Mouse (Mus musculus) embryonic facial prominence, embryonic 11.5 days (tissue): Measurements from ENCODE around the gene Proser2. TPM values are rescaled to one million over a fixed set of nuclear protein-coding genes. Genes with fewer than 3 reads are reported as not detected.

ENCODE experiments used
- ATAC-seq: fragments of 200-750 bp; cut with Nextera tagmentation; replicated peaks from 2 replicates; pipeline ENCODE4 v1.8.0; 2017; ENCODE audit warnings: low read depth; ENCODE audit not compliant: insufficient number of reproducible peaks, low FRiP score, low TSS enrichment
- DNase-seq: peaks from one replicate; pipeline ENCODE4 v3.0.0-alpha.2; 2015; ENCODE audit warnings: low spot score
- H3K27ac ChIP-seq: fragments of 300-500 bp; sonication (generic); replicated peaks from 2 replicates; pipeline ENCODE4 v1.5.1; 2014; ENCODE audit warnings: mild to moderate bottlenecking, low read depth, low read length, control low read depth
- H3K27me3 ChIP-seq: fragments of 300-500 bp; sonication (generic); 2 replicates; pipeline ENCODE4 v1.6.1; 2014; ENCODE audit warnings: mild to moderate bottlenecking, low read length, moderate library complexity, mixed read lengths; ENCODE audit not compliant: control insufficient read depth, insufficient read depth
- H3K36me3 ChIP-seq: fragments of 300-500 bp; sonication (generic); replicated peaks from 2 replicates; pipeline ENCODE4 v1.6.1; 2014; ENCODE audit warnings: low read depth, mild to moderate bottlenecking, low read length, moderate library complexity, mixed read lengths; ENCODE audit not compliant: control insufficient read depth, insufficient read depth
- H3K4me1 ChIP-seq: fragments of 300-500 bp; sonication (generic); 2 replicates; pipeline ENCODE4 v1.6.1; 2014; ENCODE audit warnings: low read length, mixed read lengths; ENCODE audit not compliant: control insufficient read depth, insufficient read depth
- H3K4me2 ChIP-seq: fragments of 300-500 bp; sonication (generic); 2 replicates; pipeline ENCODE4 v1.6.1; 2014; ENCODE audit warnings: low read depth, mild to moderate bottlenecking, control low read depth, low read length, moderate library complexity
- H3K4me3 ChIP-seq: fragments of 300-500 bp; sonication (generic); 2 replicates; pipeline ENCODE4 v1.5.1; 2014; ENCODE audit warnings: low read depth, low read length, control low read depth
- H3K9ac ChIP-seq: fragments of 300-500 bp; sonication (generic); replicated peaks from 2 replicates; pipeline ENCODE4 v1.6.1; 2014; ENCODE audit warnings: mild to moderate bottlenecking, control low read depth, low read length
- H3K9me3 ChIP-seq: fragments of 300-500 bp; sonication (generic); replicated peaks from 2 replicates; pipeline ENCODE4 v1.6.1; 2016; ENCODE audit warnings: mild to moderate bottlenecking, low read length, inconsistent platforms, mixed read lengths; ENCODE audit not compliant: control insufficient read depth
- WGBS: fragments of 180-500 bp; shearing (Covaris S2); extraction: QIAGEN DNeasy Blood & Tissue Kit; methylation state at CpG from one replicate; pipeline ENCODE4 v1.1.7; 2014; 5-methylcytosine and 5-hydroxymethylcytosine counted together
- polyA plus RNA-seq: library from polyadenylated mRNA; unstranded; fragments of >200 nt; fragmentation: Nextera tagmentation; extraction: Ambion mirVana; gene quantifications from 2 replicates; pipeline ENCODE4 v1.2.1, GENCODE M21; 2014

Gene Proser2
- polyA plus RNA-seq, 1 experiment from 2014 or later, result 2.3 TPM

DNA sequence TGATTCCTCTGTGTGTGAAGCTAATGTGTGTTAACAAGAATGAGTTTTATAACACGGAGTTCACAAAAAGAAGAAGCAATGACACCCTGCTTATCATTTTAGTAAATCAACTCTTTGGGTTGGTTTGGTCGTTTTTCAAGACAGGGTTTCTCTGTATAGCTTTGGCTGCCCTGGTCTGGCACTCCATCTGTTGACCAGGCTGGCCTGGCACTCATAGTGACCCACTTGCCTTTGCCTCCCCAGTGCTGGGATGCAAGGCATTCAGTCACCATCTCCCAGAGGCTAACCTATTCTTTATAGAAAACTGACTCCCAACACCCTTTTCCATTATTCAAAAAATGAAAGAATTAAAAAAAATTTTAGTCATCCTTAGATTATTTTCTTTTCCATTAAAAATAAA, 8.9 kb downstream of the Proser2 start:
- Histone ChIP-seq H3K27me3 (no peaks in the 10 kb centered on the region), H3K4me3 (no peak overlapping the region), H3K4me1 (no peaks in the 10 kb centered on the region), H3K36me3 (no peaks in the 10 kb centered on the region), H3K9me3 (no peaks in the 10 kb centered on the region), H3K4me2 (no peak overlapping the region), H3K27ac (no peak overlapping the region), H3K9ac (no peak overlapping the region)
- WGBS, result 84% methylated on average over 2 of the region's 2 CpGs
- DNase-seq, result no peak
- no peak for ATAC-seq

GRCm38 (mm10) chr2:6118246-6118645, 11.8 kb downstream of the Proser2 start:
- 89% methylated on average over 10 of the region's 10 CpGs for WGBS

DNA sequence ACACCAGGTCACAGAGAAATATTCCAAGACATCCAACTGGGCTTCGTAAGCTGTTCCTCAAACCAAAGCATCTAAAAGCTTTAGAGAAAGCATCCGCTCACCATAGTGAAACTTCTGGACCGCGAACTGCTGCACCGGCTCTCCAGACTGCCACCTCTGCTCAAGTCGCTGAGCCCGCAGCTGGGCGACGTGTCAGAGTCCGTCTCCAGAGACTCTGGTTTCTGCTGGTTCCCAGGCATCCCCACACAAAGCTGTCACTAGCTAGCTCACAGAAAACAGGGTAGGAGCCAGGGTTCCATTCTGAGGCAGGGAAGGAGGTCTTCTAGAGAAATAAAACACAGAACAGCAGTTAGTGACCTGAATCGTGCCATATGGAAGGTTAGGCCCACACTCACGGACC, 16.2 kb downstream of the Proser2 start:
- no peak for DNase-seq
- Histone ChIP-seq H3K9ac (no peak overlapping the region), H3K36me3 (no peaks in the 10 kb centered on the region), H3K9me3 (no peaks in the 10 kb centered on the region), H3K27ac (no peak overlapping the region), H3K4me1 (no peaks in the 10 kb centered on the region), H3K4me3 (no peak overlapping the region), H3K4me2 (no peak overlapping the region), H3K27me3 (no peaks in the 10 kb centered on the region)
- ATAC-seq, result no peak
- 91% methylated on average over 12 of the region's 12 CpGs for WGBS

More at GRCm38 (mm10) chr2:6118246-6118645, 11.8 kb downstream of the Proser2 start:
- Histone ChIP-seq H3K27ac (no peak overlapping the region), H3K9me3 (no peaks in the 10 kb centered on the region), H3K27me3 (no peaks in the 10 kb centered on the region), H3K9ac (no peak overlapping the region), H3K4me3 (no peak overlapping the region), H3K4me1 (no peaks in the 10 kb centered on the region), H3K36me3 (no peaks in the 10 kb centered on the region), H3K4me2 (no peak overlapping the region)
- DNase-seq (no peak), ATAC-seq (no peak)

- H3K9me3 ChIP-seq, result no peaks in the 10 kb centered on the region
- H3K27ac ChIP-seq, result no peak overlapping the region
- H3K27me3 ChIP-seq, result no peaks in the 10 kb centered on the region
- no peaks in the 10 kb centered on the region for H3K4me1 ChIP-seq
- WGBS, result 76% methylated on average over 4 of the region's 4 CpGs
- ATAC-seq, result no peak
- no peak for DNase-seq
- H3K4me2 ChIP-seq, result no peak overlapping the region
- no peak overlapping the region for H3K9ac ChIP-seq
- H3K4me3 ChIP-seq, result no peak overlapping the region
- H3K36me3 ChIP-seq, result no peaks in the 10 kb centered on the region
Observed at GRCm38 (mm10) chr2:6112619-6113018, 17.4 kb downstream of the Proser2 start.

- ATAC-seq, result no peak
- no peaks in the 10 kb centered on the region for H3K36me3 ChIP-seq
- H3K9ac ChIP-seq, result no peak overlapping the region
- no peaks in the 10 kb centered on the region for H3K4me1 ChIP-seq
- DNase-seq, result no peak
- H3K4me2 ChIP-seq, result no peak overlapping the region
- H3K4me3 ChIP-seq, result no peak overlapping the region
- WGBS, result 94% methylated on average over 2 of the region's 2 CpGs
- no peak overlapping the region for H3K27ac ChIP-seq
- no peaks in the 10 kb centered on the region for H3K9me3 ChIP-seq
- H3K27me3 ChIP-seq, result peaks cover 5% of the 10 kb centered on the region; the same call in 1 of the 2 replicates
Observed at GRCm38 (mm10) chr2:6105437-6105836, 24.6 kb downstream of the Proser2 start.

DNA sequence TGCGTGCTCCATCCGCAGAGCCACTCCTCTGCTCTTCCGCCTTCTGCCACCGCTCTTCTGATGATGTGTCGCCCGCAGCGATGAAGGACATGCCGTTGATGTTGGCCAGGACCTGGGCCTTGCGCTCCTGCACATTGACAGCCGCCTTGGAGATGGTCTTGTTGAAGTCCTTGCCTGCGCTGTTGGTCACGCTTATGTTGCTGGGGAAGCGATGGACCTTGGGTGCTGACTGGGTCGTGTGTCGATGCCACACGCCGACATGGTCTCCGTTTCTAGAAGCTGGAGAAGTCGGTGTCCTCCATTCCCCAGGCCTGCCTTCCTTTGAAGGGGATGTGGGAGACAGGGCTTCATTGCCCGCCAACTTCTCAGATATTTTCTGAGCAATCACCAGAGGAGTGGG, 29.3 kb downstream of the Proser2 start:
- Histone ChIP-seq H3K27me3 (peaks cover 5% of the 10 kb centered on the region; the same call in 1 of the 2 replicates), H3K36me3 (no peaks in the 10 kb centered on the region), H3K4me3 (peak overlapping the region; percentile 41), H3K9me3 (no peaks in the 10 kb centered on the region), H3K9ac (peak overlapping the region; percentile 63), H3K27ac (no peak overlapping the region), H3K4me2 (peak overlapping the region; percentile 93), H3K4me1 (no peaks in the 10 kb centered on the region; the same call in 1 of the 2 replicates)
- no peak for ATAC-seq
- WGBS, result 37% methylated on average over 20 of the region's 20 CpGs
- no peak for DNase-seq

DNA sequence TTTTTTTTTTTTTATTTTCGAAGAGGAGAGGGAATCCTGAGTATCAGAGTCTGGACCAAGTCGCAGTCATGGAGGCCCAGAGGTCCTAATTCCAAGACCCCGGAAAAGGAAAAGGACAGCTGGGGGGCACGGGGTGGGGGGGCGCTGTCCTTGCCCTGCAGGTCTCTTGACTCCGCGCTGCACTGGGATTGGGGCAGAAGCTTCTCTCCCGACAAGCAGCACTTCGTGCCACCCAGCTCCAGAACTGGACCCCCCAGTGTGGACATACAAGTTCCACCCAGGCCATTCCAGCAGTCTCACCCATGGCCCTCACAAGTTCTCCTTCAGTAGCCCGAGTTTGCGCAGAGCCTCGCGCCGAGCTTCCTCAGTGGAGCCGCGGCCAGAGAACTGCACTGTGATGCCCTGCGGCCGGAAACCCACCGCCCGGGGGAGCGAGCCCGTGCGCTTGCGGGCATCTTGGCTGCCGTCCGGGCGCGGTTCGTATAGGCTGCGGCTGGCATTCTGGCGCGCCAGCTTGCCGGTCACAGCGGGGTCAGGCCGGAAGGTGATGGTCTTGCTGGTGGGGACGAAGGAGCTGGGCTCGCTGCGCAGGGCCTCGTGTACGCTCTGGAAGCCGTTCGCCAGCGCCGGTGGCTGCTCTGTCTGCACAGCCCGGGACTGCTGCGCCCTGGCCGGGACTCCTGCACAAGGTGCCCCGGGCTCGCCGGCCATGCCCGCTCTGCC, 29.8 kb downstream of the Proser2 start:
- Histone ChIP-seq H3K4me2 (peak overlapping the region; percentile 93), H3K4me1 (no peaks in the 10 kb centered on the region; the same call in 1 of the 2 replicates), H3K4me3 (peak overlapping the region; percentile 41), H3K9ac (peak overlapping the region; percentile 63), H3K27ac (no peak overlapping the region), H3K27me3 (peaks cover 5% of the 10 kb centered on the region; the same call in 1 of the 2 replicates), H3K9me3 (no peaks in the 10 kb centered on the region), H3K36me3 (no peaks in the 10 kb centered on the region)
- peak; percentile 63 for ATAC-seq
- peak; percentile 63 for DNase-seq
- 9% methylated on average over 51 of the region's 51 CpGs for WGBS

- DNase-seq (no peak), ATAC-seq (no peak)
- no peak overlapping the region for H3K27ac ChIP-seq
- H3K27me3 ChIP-seq, result peaks cover 5% of the 10 kb centered on the region; the same call in 1 of the 2 replicates
- no peaks in the 10 kb centered on the region for H3K36me3 ChIP-seq
- 75% methylated on average over 9 of the region's 9 CpGs for WGBS
- H3K4me1 ChIP-seq, result no peaks in the 10 kb centered on the region; the same call in 1 of the 2 replicates
- H3K9ac ChIP-seq, result no peak overlapping the region
- H3K4me2 ChIP-seq, result no peak overlapping the region
- H3K9me3 ChIP-seq, result no peaks in the 10 kb centered on the region
- no peak overlapping the region for H3K4me3 ChIP-seq
Observed at GRCm38 (mm10) chr2:6099443-6099842, 30.6 kb downstream of the Proser2 start.
